Mouse (Mus musculus) forebrain, embryonic 16.5 days (tissue): Measurements from ENCODE around the gene Gm5415. TPM values are rescaled to one million over a fixed set of nuclear protein-coding genes. Genes with fewer than 3 reads are reported as not detected.
A peak's percentile ranks its signal among the peaks of the same experiment; 100 is the strongest.
"Not testable (repeated sequence)": the region's sequence is repeated elsewhere in the genome, so short reads cannot be mapped to it uniquely, and the experiment has no call there.

Source experiments
- ATAC-seq: fragments of 200-750 bp; cut with Nextera tagmentation; 2 replicates; pipeline ENCODE4 v1.8.0; 2017; ENCODE audit warnings: mild to moderate bottlenecking, moderate library complexity
- H3K27ac ChIP-seq: fragments of 300-500 bp; sonication (generic); 2 replicates; pipeline ENCODE4 v1.5.1; 2014; ENCODE audit warnings: low read length, control low read depth
- H3K27me3 ChIP-seq: fragments of 300-500 bp; sonication (generic); replicated peaks from 2 replicates; pipeline ENCODE4 v1.6.1; 2014; ENCODE audit warnings: low read length; ENCODE audit not compliant: control insufficient read depth, insufficient read depth
- H3K36me3 ChIP-seq: fragments of 300-500 bp; sonication (generic); 2 replicates; pipeline ENCODE4 v1.6.1; 2014; ENCODE audit not compliant: control insufficient read depth, insufficient read depth
- H3K4me1 ChIP-seq: fragments of 300-500 bp; sonication (generic); replicated peaks from 2 replicates; pipeline ENCODE4 v1.6.1; 2014; ENCODE audit warnings: low read length; ENCODE audit not compliant: control insufficient read depth, insufficient read depth
- H3K4me2 ChIP-seq: fragments of 300-500 bp; sonication (generic); 2 replicates; pipeline ENCODE4 v1.6.1; 2014; ENCODE audit warnings: mild to moderate bottlenecking, low read length, control low read depth
- H3K4me3 ChIP-seq: fragments of 300-500 bp; sonication (generic); replicated peaks from 2 replicates; pipeline ENCODE4 v1.5.1; 2014; ENCODE audit warnings: mild to moderate bottlenecking, low read length, control low read depth
- H3K9ac ChIP-seq: fragments of 300-500 bp; sonication (generic); replicated peaks from 2 replicates; pipeline ENCODE4 v1.6.1; 2014; ENCODE audit warnings: low read depth, low read length, control low read depth
- H3K9me3 ChIP-seq: fragments of 300-500 bp; sonication (generic); 2 replicates; pipeline ENCODE4 v1.6.1; 2016; ENCODE audit warnings: low read length; ENCODE audit not compliant: control insufficient read depth
- WGBS: fragments of 180-500 bp; shearing (Covaris S2); extraction: QIAGEN DNeasy Blood & Tissue Kit; methylation state at CpG from one replicate; pipeline ENCODE4 v1.1.7; 2014; 5-methylcytosine and 5-hydroxymethylcytosine counted together
- polyA plus RNA-seq: library from polyadenylated mRNA; unstranded; fragments of >200 nt; fragmentation: Nextera tagmentation; extraction: Ambion mirVana; gene quantifications from 2 replicates; pipeline ENCODE4 v1.2.1, GENCODE M21; 2015

The Gm5415 gene
- 0.83 and 1.3 TPM in 2 replicates for polyA plus RNA-seq

GRCm38 (mm10) chr1:32547194-32547593 lies at the start of gene Gm5415:
TSS of gene Gm5415 (minus strand) at chr1:32547294.
- not testable (repeated sequence) for H3K4me2 ChIP-seq, H3K4me3 ChIP-seq, ATAC-seq, H3K9ac ChIP-seq, H3K27ac ChIP-seq, H3K36me3 ChIP-seq, H3K9me3 ChIP-seq, H3K4me1 ChIP-seq, H3K27me3 ChIP-seq
- WGBS, result 86% methylated on average over 2 of the region's 7 CpGs

GRCm38 (mm10) chr1:32568901-32569300 lies 21.8 kb upstream of the Gm5415 start:
- H3K4me3 ChIP-seq, result no peak overlapping the region
- no peak overlapping the region for H3K9ac ChIP-seq
- ATAC-seq, result peak; percentile 68
- no peak overlapping the region for H3K4me2 ChIP-seq
- no peaks in the 10 kb centered on the region for H3K4me1 ChIP-seq
- no peaks in the 10 kb centered on the region for H3K27me3 ChIP-seq
- no peaks in the 10 kb centered on the region for H3K9me3 ChIP-seq
- WGBS, result 78% methylated on average over 2 of the region's 2 CpGs
- H3K27ac ChIP-seq, result no peak overlapping the region
- no peaks in the 10 kb centered on the region for H3K36me3 ChIP-seq

- H3K27me3 ChIP-seq, result no peaks in the 10 kb centered on the region
- no peak overlapping the region for H3K4me3 ChIP-seq
- no peak overlapping the region for H3K9ac ChIP-seq
- H3K4me1 ChIP-seq, result 0 out of 2 replicates have a peak, but pooled peaks cover 5% of the 10 kb centered on the region
- 20% methylated on average over 4 of the region's 4 CpGs for WGBS
- no peak overlapping the region for H3K27ac ChIP-seq
- H3K36me3 ChIP-seq, result no peaks in the 10 kb centered on the region
- ATAC-seq, result peak; percentile 91
- H3K4me2 ChIP-seq, result no peak overlapping the region
- H3K9me3 ChIP-seq, result no peaks in the 10 kb centered on the region
These were observed 6.8 kb upstream of the Gm5415 start for GRCm38 (mm10) chr1:32553925-32554324.

- 0 out of 2 replicates have a peak, but pooled peaks cover 5% of the 10 kb centered on the region for H3K4me1 ChIP-seq
- H3K9me3 ChIP-seq, result no peaks in the 10 kb centered on the region
- ATAC-seq, result peak; percentile 74
- no peaks in the 10 kb centered on the region for H3K36me3 ChIP-seq
- H3K4me3 ChIP-seq, result no peak overlapping the region
- 57% methylated on average over 3 of the region's 3 CpGs for WGBS
- no peak overlapping the region for H3K9ac ChIP-seq
- no peak overlapping the region for H3K27ac ChIP-seq
- H3K27me3 ChIP-seq, result no peaks in the 10 kb centered on the region
- H3K4me2 ChIP-seq, result no peak overlapping the region
These were observed 6.4 kb upstream of the Gm5415 start for GRCm38 (mm10) chr1:32553459-32553858.

- Histone ChIP-seq H3K36me3 (no peaks in the 10 kb centered on the region), H3K4me1 (no peaks in the 10 kb centered on the region), H3K9me3 (no peaks in the 10 kb centered on the region), H3K4me2 (no peak overlapping the region), H3K27ac (no peak overlapping the region), H3K27me3 (no peaks in the 10 kb centered on the region), H3K4me3 (no peak overlapping the region), H3K9ac (no peak overlapping the region)
- WGBS, result 83% methylated on average over 6 of the region's 6 CpGs
- ATAC-seq, result no peak
These were observed 43.7 kb downstream of the Gm5415 start for GRCm38 (mm10) chr1:32503381-32503780.
